16 mouse cellular contexts compared by ENCODE assay signal in genomic region chr10:8299166-8299565, GRCm38 (mm10).
A peak's percentile ranks its signal among the peaks of the same experiment; 100 is the strongest.
DNase-seq lines count a peak whose midpoint lies in the region; ATAC-seq lines count a peak whose summit lies in the region.
"Had no signal": no experiment of that assay in that cellular context is flagged by ENCODE, and none has a peak within 500 bp of the region (broad histone marks: within the 10 kb centered on the region; RNA-seq: fewer than 3 reads in every experiment).

No protein-coding gene starts in this region.

- ATAC-seq in monocyte, adult 5-6 weeks (replicated peaks; ENCODE audit: insufficient number of reproducible peaks, low FRiP score, low TSS enrichment, poor library complexity, severe bottlenecking) = no peak
- ATAC-seq: CD4-positive, CD25-positive, alpha-beta regulatory T cell, adult 4 months; forebrain, embryonic 13.5 days had no signal

- peak; percentile 30 to 49 for DNase-seq in frontal cortex, postnatal 36 days (ENCODE audit: low spot score in 2 of 2)
- no peak for DNase-seq in frontal cortex, postnatal 14 days (ENCODE audit: low spot score in 2 of 2)
- DNase-seq in left cerebral cortex, adult 18-20 months (ENCODE audit: low spot score in 2 of 2) = peak; percentile 19 to 27
- DNase-seq in left cerebral cortex, adult 11 months (ENCODE audit: low spot score) = no peak
- DNase-seq in brain, adult 2 months (ENCODE audit: low read depth, low spot score) = peak; percentile 88
- DNase-seq in left cerebral cortex, postnatal 36 days (ENCODE audit: low spot score in 2 of 2) = peak; percentile 15 to 19
- DNase-seq: adrenal gland, postnatal 14 days; gastrocnemius, postnatal 25 days; kidney, adult 11 months; kidney, postnatal 10 days; lung, embryonic 14.5 days; midbrain, embryonic 14.5 days; thymus, adult 2 months had no signal

- intact Hi-C loops in left cerebral cortex, postnatal 36 days (cut with DNase I) = no loop called here

Comparison
In these comparisons a context has a peak if more than half of its experiments do, and no peak if none do; other contexts are left out.
1. DNase-seq: peak in frontal cortex, postnatal 36 days (2 of 2), left cerebral cortex, adult 18-20 months (2 of 2), brain, adult 2 months (single experiment) and left cerebral cortex, postnatal 36 days (2 of 2); none in frontal cortex, postnatal 14 days (0 of 2) and left cerebral cortex, adult 11 months (single experiment).